Mouse (Mus musculus) naive thymus-derived CD4-positive, alpha-beta T cell, adult 2 months (primary cell): ENCODE results near the gene Inpp5a.

Source experiments
- DNase-seq: peaks from one replicate; pipeline ENCODE4 v3.0.0-alpha.2; 2011; ENCODE audit warnings: low read depth

The Inpp5a gene

GRCm38 (mm10) chr7:139371389-139371788 is 17.5 kb upstream of the Inpp5a start:
- no peak for DNase-seq

- DNase-seq: no peak
Observed at GRCm38 (mm10) chr7:139377381-139377780, 11.5 kb upstream of the Inpp5a start.

- no peak for DNase-seq
Observed at GRCm38 (mm10) chr7:139378355-139378754, 10.6 kb upstream of the Inpp5a start.

- DNase-seq: no peak
Observed at GRCm38 (mm10) chr7:139379745-139380144, 9.2 kb upstream of the Inpp5a start.

GRCm38 (mm10) chr7:139380225-139380624 is 8.7 kb upstream of the Inpp5a start:
- no peak for DNase-seq

GRCm38 (mm10) chr7:139381877-139382276 is 7.0 kb upstream of the Inpp5a start:
- DNase-seq: no peak

- no peak for DNase-seq
Observed at GRCm38 (mm10) chr7:139382796-139383195, 6.1 kb upstream of the Inpp5a start.

- DNase-seq: no peak
Observed at GRCm38 (mm10) chr7:139384500-139384899, 4.4 kb upstream of the Inpp5a start.

GRCm38 (mm10) chr7:139384916-139385530 is 3.9 kb upstream of the Inpp5a start:
- DNase-seq: no peak

- DNase-seq: no peak
Observed at GRCm38 (mm10) chr7:139386933-139387690, 1.8 kb upstream of the Inpp5a start.

- no peak for DNase-seq
Observed at GRCm38 (mm10) chr7:139387921-139388669, 814 bp upstream of the Inpp5a start.

- no peak for DNase-seq
Observed at GRCm38 (mm10) chr7:139389213-139389761, 378 bp downstream of the Inpp5a start.

GRCm38 (mm10) chr7:139390380-139390779 is 1.5 kb downstream of the Inpp5a start:
- no peak for DNase-seq

GRCm38 (mm10) chr7:139390926-139391325 is 2.0 kb downstream of the Inpp5a start:
- peak; percentile 10 for DNase-seq

GRCm38 (mm10) chr7:139391691-139392090 is 2.8 kb downstream of the Inpp5a start:
- no peak for DNase-seq

- no peak for DNase-seq
Observed at GRCm38 (mm10) chr7:139392106-139392505, 3.2 kb downstream of the Inpp5a start.

- no peak for DNase-seq
Observed at GRCm38 (mm10) chr7:139392691-139393235, 3.9 kb downstream of the Inpp5a start.

- no peak for DNase-seq
Observed at GRCm38 (mm10) chr7:139397521-139397920, 8.6 kb downstream of the Inpp5a start.

GRCm38 (mm10) chr7:139398111-139398510 is 9.2 kb downstream of the Inpp5a start:
- DNase-seq: no peak

- no peak for DNase-seq
Observed at GRCm38 (mm10) chr7:139398530-139399021, 9.7 kb downstream of the Inpp5a start.

GRCm38 (mm10) chr7:139399572-139399971 is 10.7 kb downstream of the Inpp5a start:
- DNase-seq: no peak
